Mouse (Mus musculus) liver, adult 2 months (tissue): ENCODE data around the gene Mindy4.
A peak's percentile ranks its signal among the peaks of the same experiment; 100 is the strongest.

Source experiments
- CTCF ChIP-seq: fragments of 200-500 bp; IDR thresholded peaks from 2 replicates; pipeline ENCODE4 v1.5.1; 2011; ENCODE audit warnings: low read depth, low read length, control low read depth
- POLR2A ChIP-seq: fragments of 200-500 bp; IDR thresholded peaks from 2 replicates; pipeline ENCODE4 v1.6.1; 2011; ENCODE audit warnings: low read length, control low read depth; ENCODE audit not compliant: insufficient read depth; ENCODE audit errors: extremely low read depth

- TF ChIP-seq CTCF (no peak), POLR2A (peak; percentile 89; the same call in 1 of the 2 replicates)
These were observed 28.4 kb upstream of the Mindy4 start, which contains the start of gene Inmt for GRCm38 (mm10) chr6:55174741-55175181.
